Mouse (Mus musculus): Measurements from ENCODE around the gene 4931422A03Rik.

DNA sequence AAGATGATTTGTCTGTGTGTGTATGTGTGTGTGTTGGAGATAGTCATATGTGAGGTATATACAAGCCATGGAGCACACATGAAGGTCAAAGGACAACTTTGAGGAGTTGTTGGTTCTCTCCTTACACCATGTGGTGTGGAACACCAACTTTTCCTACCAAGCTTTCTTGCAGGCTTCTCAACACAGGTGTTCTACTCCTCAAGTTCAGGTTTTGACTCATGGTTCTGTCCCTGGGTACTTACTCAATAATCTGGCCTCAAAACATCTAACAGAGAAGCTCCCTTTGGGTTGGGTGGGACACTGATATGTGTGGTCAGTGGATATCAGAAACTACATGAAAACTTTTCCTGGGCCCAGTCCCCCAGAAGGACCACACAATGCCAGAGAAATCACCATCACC, 89.2 kb downstream of the 4931422A03Rik start:
- TF ChIP-seq CTCF (IDR thresholded peaks at IDR 0.05; ENCODE audit: low read depth, low read length) (no peak), POLR2A (IDR thresholded peaks at IDR 0.05; ENCODE audit: extremely low read depth, insufficient read depth, low read length) (no peak)
